Mouse (Mus musculus) liver, adult 2 months (tissue): ENCODE data around the gene Gm3285. TPM values are rescaled to one million over a fixed set of nuclear protein-coding genes. Genes with fewer than 3 reads are reported as not detected.

Experiments
- DNase-seq: peaks from one replicate; pipeline ENCODE4 v3.0.0-alpha.2; 2011; ENCODE audit warnings: low read depth, low spot score; ENCODE audit errors: extremely low read depth
- H3K27ac ChIP-seq: fragments of 200-500 bp; replicated peaks from 2 replicates; pipeline ENCODE4 v1.5.1; 2012; ENCODE audit warnings: low read depth, mild to moderate bottlenecking, control low read depth, inconsistent platforms, low read length; ENCODE audit not compliant: insufficient read depth
- H3K27me3 ChIP-seq: fragments of 200-500 bp; 2 replicates; pipeline ENCODE4 v1.6.1; 2012; ENCODE audit warnings: mild to moderate bottlenecking, moderate library complexity, low read length, inconsistent platforms; ENCODE audit not compliant: control insufficient read depth, insufficient read depth
- H3K36me3 ChIP-seq: fragments of 200-500 bp; 2 replicates; pipeline ENCODE4 v1.6.1; 2012; ENCODE audit warnings: low read length, inconsistent platforms; ENCODE audit not compliant: control insufficient read depth, insufficient read depth
- H3K4me1 ChIP-seq: fragments of 200-500 bp; 2 replicates; pipeline ENCODE4 v1.6.1; 2011; ENCODE audit warnings: low read length; ENCODE audit not compliant: control insufficient read depth, insufficient read depth
- H3K4me3 ChIP-seq: fragments of 200-500 bp; 2 replicates; pipeline ENCODE4 v1.5.1; 2011; ENCODE audit warnings: low read depth, mild to moderate bottlenecking, control low read depth, low read length, moderate library complexity; ENCODE audit not compliant: insufficient read depth
- H3K79me2 ChIP-seq: fragments of 200-500 bp; 2 replicates; pipeline ENCODE4 v1.6.1; 2012; ENCODE audit warnings: inconsistent platforms, mild to moderate bottlenecking, low read length, moderate library complexity; ENCODE audit not compliant: control insufficient read depth, insufficient read depth
- H3K9ac ChIP-seq: fragments of 200-500 bp; 2 replicates; pipeline ENCODE4 v1.6.1; 2012; ENCODE audit warnings: low read depth, mild to moderate bottlenecking, control low read depth, inconsistent platforms, low read length
- CTCF ChIP-seq: fragments of 200-500 bp; IDR thresholded peaks from 2 replicates; pipeline ENCODE4 v1.5.1; 2011; ENCODE audit warnings: low read depth, low read length, control low read depth
- POLR2A ChIP-seq: fragments of 200-500 bp; IDR thresholded peaks from 2 replicates; pipeline ENCODE4 v1.6.1; 2011; ENCODE audit warnings: low read length, control low read depth; ENCODE audit not compliant: insufficient read depth; ENCODE audit errors: extremely low read depth
- WGBS: fragments of 180-500 bp; shearing (Covaris S2); methylation state at CpG from one replicate; pipeline ENCODE4 v1.1.7; 2018; 5-methylcytosine and 5-hydroxymethylcytosine counted together
- polyA plus RNA-seq: library from polyadenylated mRNA; depleted of rRNA; stranded (reverse); fragments of >200 nt; gene quantifications from 2 replicates; pipeline ENCODE4 v1.2.3, GENCODE M21; 2012
- total RNA-seq: library from RNA; depleted of rRNA; stranded (reverse); fragments of >200 nt; gene quantifications from 2 replicates; pipeline ENCODE4 v1.2.3, GENCODE M21; 2014

Gene Gm3285
- total and polyA plus RNA-seq, 2 experiments, result not detected

DNA sequence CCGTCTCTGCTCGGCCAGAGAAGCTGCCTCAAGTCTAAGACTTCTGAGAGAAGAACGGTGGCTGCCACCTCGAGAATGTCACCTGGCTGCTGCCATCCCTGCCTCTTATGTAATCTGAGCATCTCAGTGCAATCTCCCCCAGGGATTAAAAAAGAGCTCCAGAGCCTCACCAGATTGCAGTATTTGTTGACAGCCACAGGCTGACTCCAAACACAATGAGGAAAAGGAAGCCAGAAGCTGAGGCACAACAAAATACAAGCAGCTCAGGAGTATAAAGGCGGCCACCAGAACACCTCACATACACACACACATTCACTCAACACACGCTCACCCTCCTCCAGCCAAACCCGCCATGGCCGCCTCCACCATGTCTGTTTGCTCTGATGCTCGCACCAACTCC is 26.1 kb upstream of the Gm3285 start, which contains the start of gene Krtap10-10:
Gene Krtap10-10, plus strand, starts transcription at position 301 of the 400 bp plus-strand sequence.
- Histone ChIP-seq H3K79me2 (no peaks in the 10 kb centered on the region), H3K27me3 (no peaks in the 10 kb centered on the region), H3K9ac (no peak within 1 kb of the TSS), H3K4me1 (no peaks in the 10 kb centered on the region), H3K27ac (no peak within 1 kb of the TSS), H3K4me3 (no peak within 1 kb of the TSS), H3K36me3 (no peaks in the 10 kb centered on the region)
- no peak for DNase-seq
- no peak for TF ChIP-seq CTCF
- no peak for TF ChIP-seq POLR2A
- WGBS, result 60% methylated on average over 9 of the region's 9 CpGs

- Histone ChIP-seq H3K4me1 (no peaks in the 10 kb centered on the region), H3K27me3 (no peaks in the 10 kb centered on the region), H3K9ac (no peak overlapping the region), H3K79me2 (no peaks in the 10 kb centered on the region), H3K36me3 (no peaks in the 10 kb centered on the region), H3K4me3 (no peak overlapping the region), H3K27ac (no peak overlapping the region)
- no peak for TF ChIP-seq CTCF
- TF ChIP-seq POLR2A, result no peak
- WGBS, result 80% methylated on average over 6 of the region's 6 CpGs
- no peak for DNase-seq
Observed at GRCm38 (mm10) chr10:77839006-77839405, 22.8 kb upstream of the Gm3285 start.

DNA sequence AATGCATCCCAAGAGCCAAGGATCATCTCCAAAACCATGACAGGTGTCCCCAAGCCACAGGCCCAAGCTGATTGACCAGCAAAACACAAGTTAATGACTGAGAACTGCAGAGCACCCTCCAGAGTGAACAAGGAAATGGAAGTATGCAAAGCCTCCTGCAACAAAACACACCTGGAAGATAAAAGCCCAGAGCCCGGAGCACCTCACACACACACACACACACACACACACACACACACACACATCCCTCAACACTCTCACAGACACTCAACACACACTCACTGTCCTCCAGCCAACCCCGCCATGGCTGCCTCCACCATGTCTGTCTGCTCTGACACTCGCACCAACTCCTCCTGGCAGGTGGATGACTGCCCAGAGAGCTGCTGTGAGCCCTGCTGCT is 15.3 kb upstream of the Gm3285 start, which contains the start of gene Gm36176:
Gene Gm36176, plus strand, starts transcription at position 301 of the 400 bp plus-strand sequence.
- no peak for TF ChIP-seq POLR2A
- no peak for TF ChIP-seq CTCF
- no peak within 1 kb of the TSS for H3K27ac ChIP-seq
- H3K9ac ChIP-seq, result no peak within 1 kb of the TSS
- no peak for DNase-seq
- H3K27me3 ChIP-seq, result no peaks in the 10 kb centered on the region
- no peaks in the 10 kb centered on the region for H3K36me3 ChIP-seq
- no peaks in the 10 kb centered on the region for H3K79me2 ChIP-seq
- WGBS, result 66% methylated on average over 3 of the region's 3 CpGs
- H3K4me1 ChIP-seq, result no peaks in the 10 kb centered on the region
- no peak within 1 kb of the TSS for H3K4me3 ChIP-seq

DNA sequence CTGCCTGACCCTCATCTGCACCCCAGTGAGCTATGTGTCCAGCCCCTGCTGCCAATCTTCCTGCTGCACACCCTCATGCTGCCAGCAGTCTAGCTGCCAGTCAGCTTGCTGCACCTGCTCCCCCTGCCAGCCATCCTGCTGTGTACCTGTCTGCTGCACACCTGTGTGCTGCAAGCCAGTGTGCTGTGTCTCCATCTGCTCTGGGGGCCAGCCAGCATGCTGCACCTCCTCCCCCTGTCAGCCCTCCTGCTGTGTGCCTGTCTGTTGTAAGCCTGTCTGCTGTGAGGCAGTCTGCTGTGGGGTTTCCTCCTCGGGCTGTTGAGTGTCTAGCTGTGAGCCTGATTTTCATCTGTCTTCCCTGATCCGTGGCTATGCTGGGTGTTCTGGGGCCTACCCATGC is 14.8 kb upstream of the Gm3285 start:
- Histone ChIP-seq H3K27ac (no peak overlapping the region), H3K79me2 (no peaks in the 10 kb centered on the region), H3K9ac (no peak overlapping the region), H3K4me3 (no peak overlapping the region), H3K27me3 (no peaks in the 10 kb centered on the region), H3K36me3 (no peaks in the 10 kb centered on the region), H3K4me1 (no peaks in the 10 kb centered on the region)
- DNase-seq, result no peak
- TF ChIP-seq CTCF (no peak), POLR2A (no peak)
- WGBS, result 39% methylated on average over 2 of the region's 2 CpGs

GRCm38 (mm10) chr10:77847538-77847937 is 14.2 kb upstream of the Gm3285 start:
- H3K4me1 ChIP-seq, result no peaks in the 10 kb centered on the region
- no peaks in the 10 kb centered on the region for H3K27me3 ChIP-seq
- DNase-seq, result no peak
- no peaks in the 10 kb centered on the region for H3K79me2 ChIP-seq
- no peak overlapping the region for H3K27ac ChIP-seq
- H3K36me3 ChIP-seq, result no peaks in the 10 kb centered on the region
- TF ChIP-seq POLR2A (no peak), CTCF (no peak)
- H3K9ac ChIP-seq, result no peak overlapping the region
- no peak overlapping the region for H3K4me3 ChIP-seq
- WGBS, result 93% methylated on average over 2 of the region's 2 CpGs

DNA sequence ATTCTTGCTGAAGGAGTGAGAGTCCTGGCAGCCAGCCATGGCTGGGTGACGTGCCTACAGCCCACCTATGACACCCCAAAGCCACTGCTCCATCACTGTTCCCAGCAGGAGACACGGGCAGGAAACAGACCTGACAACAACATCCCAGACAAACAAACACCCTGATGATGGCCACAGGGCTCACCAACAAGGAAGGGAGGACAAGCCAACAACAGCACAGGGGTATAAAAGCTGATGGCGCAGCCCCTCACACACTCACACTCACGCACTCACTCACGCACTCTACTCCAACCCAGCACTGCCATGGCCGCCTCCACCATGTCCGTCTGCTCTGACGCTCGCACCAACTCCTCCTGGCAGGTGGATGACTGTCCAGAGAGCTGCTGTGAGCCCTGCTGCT is 9.2 kb upstream of the Gm3285 start, which contains the start of gene Gm10318:
Gene Gm10318, plus strand, starts transcription at position 301 of the 400 bp plus-strand sequence.
- Histone ChIP-seq H3K79me2 (no peaks in the 10 kb centered on the region), H3K9ac (no peak within 1 kb of the TSS), H3K27me3 (no peaks in the 10 kb centered on the region), H3K36me3 (no peaks in the 10 kb centered on the region), H3K4me3 (no peak within 1 kb of the TSS), H3K4me1 (no peaks in the 10 kb centered on the region), H3K27ac (no peak within 1 kb of the TSS)
- WGBS, result 60% methylated on average over 8 of the region's 9 CpGs
- TF ChIP-seq POLR2A, result no peak
- no peak for TF ChIP-seq CTCF
- DNase-seq, result no peak
